Mouse (Mus musculus): Measurements from ENCODE around the gene Plekhh3.

- TF ChIP-seq CTCF (IDR thresholded peaks at IDR 0.05; ENCODE audit: low read depth, low read length) (no peak), POLR2A (IDR thresholded peaks at IDR 0.05; ENCODE audit: borderline replicate concordance, low read depth, low read length) (no peak)
These were observed 20.8 kb upstream of the Plekhh3 start for GRCm38 (mm10) chr11:101191919-101192470.
